Mouse (Mus musculus): Measurements from ENCODE around the gene Psmc3. TPM values are rescaled to one million over a fixed set of nuclear protein-coding genes. Genes with fewer than 3 reads are reported as not detected.
A peak's percentile ranks its signal among the peaks of the same experiment; 100 is the strongest.

Psmc3 gene
- polyA plus RNA-seq, 1 experiment from 2014 or later: 394 TPM

GRCm38 (mm10) chr2:91088987-91089386 is 35.2 kb downstream of the Psmc3 start:
- H3K27me3 ChIP-seq (ENCODE audit: control insufficient read depth, insufficient read depth, low read length): no peaks in the 10 kb centered on the region
- no peaks in the 10 kb centered on the region for H3K9me3 ChIP-seq (ENCODE audit: control insufficient read depth, low read length)
- WGBS: 88% methylated on average over 9 of the region's 9 CpGs
- H3K4me1 ChIP-seq (replicated peaks; ENCODE audit: control insufficient read depth, insufficient read depth, low read length): no peaks in the 10 kb centered on the region
- no peaks in the 10 kb centered on the region for H3K36me3 ChIP-seq (ENCODE audit: control insufficient read depth, insufficient read depth, low read length)
- H3K4me3 ChIP-seq (ENCODE audit: low read depth, low read length): no peak overlapping the region
- no peak overlapping the region for H3K9ac ChIP-seq (ENCODE audit: low read depth, low read length)
- no peak overlapping the region for H3K4me2 ChIP-seq (replicated peaks; ENCODE audit: low read depth, low read length)
- DNase-seq (ENCODE audit: low spot score) (no peak), ATAC-seq (ENCODE audit: low FRiP score) (no peak)
- H3K27ac ChIP-seq (ENCODE audit: low read depth, low read length): no peak overlapping the region

- ATAC-seq (ENCODE audit: low FRiP score): no peak
- WGBS: 78% methylated on average over 6 of the region's 6 CpGs
- Histone ChIP-seq H3K27ac (ENCODE audit: low read depth, low read length) (no peak overlapping the region), H3K9me3 (ENCODE audit: control insufficient read depth, low read length) (no peaks in the 10 kb centered on the region), H3K4me2 (replicated peaks; ENCODE audit: low read depth, low read length) (no peak overlapping the region), H3K9ac (ENCODE audit: low read depth, low read length) (no peak overlapping the region), H3K4me3 (ENCODE audit: low read depth, low read length) (no peak overlapping the region), H3K36me3 (ENCODE audit: control insufficient read depth, insufficient read depth, low read length) (no peaks in the 10 kb centered on the region), H3K27me3 (ENCODE audit: control insufficient read depth, insufficient read depth, low read length) (no peaks in the 10 kb centered on the region), H3K4me1 (replicated peaks; ENCODE audit: control insufficient read depth, insufficient read depth, low read length) (no peaks in the 10 kb centered on the region)
- DNase-seq (ENCODE audit: low spot score): no peak
Observed at GRCm38 (mm10) chr2:91090208-91090607, 36.4 kb downstream of the Psmc3 start.

- H3K9me3 ChIP-seq (ENCODE audit: control insufficient read depth, low read length): no peaks in the 10 kb centered on the region
- no peak overlapping the region for H3K9ac ChIP-seq (ENCODE audit: low read depth, low read length)
- H3K4me3 ChIP-seq (ENCODE audit: low read depth, low read length): no peak overlapping the region
- no peaks in the 10 kb centered on the region for H3K27me3 ChIP-seq (ENCODE audit: control insufficient read depth, insufficient read depth, low read length)
- H3K4me2 ChIP-seq (replicated peaks; ENCODE audit: low read depth, low read length): no peak overlapping the region
- H3K27ac ChIP-seq (ENCODE audit: low read depth, low read length): no peak overlapping the region
- H3K36me3 ChIP-seq (ENCODE audit: control insufficient read depth, insufficient read depth, low read length): no peaks in the 10 kb centered on the region
- no peak for DNase-seq (ENCODE audit: low spot score)
- 79% methylated on average over 6 of the region's 6 CpGs for WGBS
- ATAC-seq (ENCODE audit: low FRiP score): no peak
- no peaks in the 10 kb centered on the region for H3K4me1 ChIP-seq (replicated peaks; ENCODE audit: control insufficient read depth, insufficient read depth, low read length)
Observed at GRCm38 (mm10) chr2:91090827-91091226, 37.0 kb downstream of the Psmc3 start.

GRCm38 (mm10) chr2:91096524-91096923 is 42.7 kb downstream of the Psmc3 start:
- 67% methylated on average over 14 of the region's 14 CpGs for WGBS
- Histone ChIP-seq H3K4me1 (replicated peaks; ENCODE audit: control insufficient read depth, insufficient read depth, low read length) (no peaks in the 10 kb centered on the region), H3K9me3 (ENCODE audit: control insufficient read depth, low read length) (no peaks in the 10 kb centered on the region), H3K27ac (ENCODE audit: low read depth, low read length) (no peak overlapping the region), H3K4me2 (replicated peaks; ENCODE audit: low read depth, low read length) (no peak overlapping the region), H3K4me3 (ENCODE audit: low read depth, low read length) (no peak overlapping the region), H3K36me3 (ENCODE audit: control insufficient read depth, insufficient read depth, low read length) (no peaks in the 10 kb centered on the region), H3K27me3 (ENCODE audit: control insufficient read depth, insufficient read depth, low read length) (no peaks in the 10 kb centered on the region), H3K9ac (ENCODE audit: low read depth, low read length) (no peak overlapping the region)
- DNase-seq (ENCODE audit: low spot score) (no peak), ATAC-seq (ENCODE audit: low FRiP score) (no peak)

- no peak for DNase-seq (ENCODE audit: low spot score)
- Histone ChIP-seq H3K4me3 (ENCODE audit: low read depth, low read length) (no peak overlapping the region), H3K27ac (ENCODE audit: low read depth, low read length) (no peak overlapping the region), H3K4me1 (replicated peaks; ENCODE audit: control insufficient read depth, insufficient read depth, low read length) (no peaks in the 10 kb centered on the region), H3K4me2 (replicated peaks; ENCODE audit: low read depth, low read length) (no peak overlapping the region), H3K9ac (ENCODE audit: low read depth, low read length) (no peak overlapping the region), H3K27me3 (ENCODE audit: control insufficient read depth, insufficient read depth, low read length) (no peaks in the 10 kb centered on the region), H3K9me3 (ENCODE audit: control insufficient read depth, low read length) (no peaks in the 10 kb centered on the region), H3K36me3 (ENCODE audit: control insufficient read depth, insufficient read depth, low read length) (no peaks in the 10 kb centered on the region)
- no peak for ATAC-seq (ENCODE audit: low FRiP score)
- WGBS: 74% methylated on average over 10 of the region's 10 CpGs
Observed at GRCm38 (mm10) chr2:91097015-91097414, 43.2 kb downstream of the Psmc3 start.

GRCm38 (mm10) chr2:91098156-91098555 is 44.3 kb downstream of the Psmc3 start:
- no peaks in the 10 kb centered on the region for H3K27me3 ChIP-seq (ENCODE audit: control insufficient read depth, insufficient read depth, low read length)
- H3K4me1 ChIP-seq (replicated peaks; ENCODE audit: control insufficient read depth, insufficient read depth, low read length): no peaks in the 10 kb centered on the region
- no peak overlapping the region for H3K4me3 ChIP-seq (ENCODE audit: low read depth, low read length)
- ATAC-seq (ENCODE audit: low FRiP score): no peak
- 89% methylated on average over 2 of the region's 2 CpGs for WGBS
- no peaks in the 10 kb centered on the region for H3K36me3 ChIP-seq (ENCODE audit: control insufficient read depth, insufficient read depth, low read length)
- H3K9ac ChIP-seq (ENCODE audit: low read depth, low read length): no peak overlapping the region
- DNase-seq (ENCODE audit: low spot score): no peak
- no peaks in the 10 kb centered on the region for H3K9me3 ChIP-seq (ENCODE audit: control insufficient read depth, low read length)
- H3K4me2 ChIP-seq (replicated peaks; ENCODE audit: low read depth, low read length): no peak overlapping the region
- no peak overlapping the region for H3K27ac ChIP-seq (ENCODE audit: low read depth, low read length)

- peak; percentile 81 for ATAC-seq (ENCODE audit: low FRiP score)
- Histone ChIP-seq H3K4me2 (replicated peaks; ENCODE audit: low read depth, low read length) (no peak overlapping the region), H3K36me3 (ENCODE audit: control insufficient read depth, insufficient read depth, low read length) (no peaks in the 10 kb centered on the region), H3K9me3 (ENCODE audit: control insufficient read depth, low read length) (no peaks in the 10 kb centered on the region), H3K27me3 (ENCODE audit: control insufficient read depth, insufficient read depth, low read length) (no peaks in the 10 kb centered on the region), H3K27ac (ENCODE audit: low read depth, low read length) (no peak overlapping the region), H3K4me3 (ENCODE audit: low read depth, low read length) (no peak overlapping the region), H3K4me1 (replicated peaks; ENCODE audit: control insufficient read depth, insufficient read depth, low read length) (no peaks in the 10 kb centered on the region), H3K9ac (ENCODE audit: low read depth, low read length) (no peak overlapping the region)
- WGBS: 10% methylated on average over 7 of the region's 7 CpGs
- DNase-seq (ENCODE audit: low spot score): peak; percentile 93
Observed at GRCm38 (mm10) chr2:91101124-91101740, 47.4 kb downstream of the Psmc3 start.

- Histone ChIP-seq H3K4me2 (replicated peaks; ENCODE audit: low read depth, low read length) (no peak overlapping the region), H3K9ac (ENCODE audit: low read depth, low read length) (no peak overlapping the region), H3K9me3 (ENCODE audit: control insufficient read depth, low read length) (no peaks in the 10 kb centered on the region), H3K27ac (ENCODE audit: low read depth, low read length) (no peak overlapping the region), H3K36me3 (ENCODE audit: control insufficient read depth, insufficient read depth, low read length) (no peaks in the 10 kb centered on the region), H3K4me3 (ENCODE audit: low read depth, low read length) (no peak overlapping the region), H3K4me1 (replicated peaks; ENCODE audit: control insufficient read depth, insufficient read depth, low read length) (no peaks in the 10 kb centered on the region), H3K27me3 (ENCODE audit: control insufficient read depth, insufficient read depth, low read length) (no peaks in the 10 kb centered on the region)
- WGBS: 83% methylated on average over 3 of the region's 3 CpGs
- ATAC-seq (ENCODE audit: low FRiP score): no peak
- DNase-seq (ENCODE audit: low spot score): no peak
Observed at GRCm38 (mm10) chr2:91108156-91108555, 54.3 kb downstream of the Psmc3 start.

GRCm38 (mm10) chr2:91109241-91109640 is 55.4 kb downstream of the Psmc3 start:
- ATAC-seq (ENCODE audit: low FRiP score) (no peak), DNase-seq (ENCODE audit: low spot score) (no peak)
- H3K4me3 ChIP-seq (ENCODE audit: low read depth, low read length): no peak overlapping the region
- no peaks in the 10 kb centered on the region for H3K9me3 ChIP-seq (ENCODE audit: control insufficient read depth, low read length)
- no peak overlapping the region for H3K4me2 ChIP-seq (replicated peaks; ENCODE audit: low read depth, low read length)
- H3K4me1 ChIP-seq (replicated peaks; ENCODE audit: control insufficient read depth, insufficient read depth, low read length): no peaks in the 10 kb centered on the region
- no peak overlapping the region for H3K27ac ChIP-seq (ENCODE audit: low read depth, low read length)
- no peak overlapping the region for H3K9ac ChIP-seq (ENCODE audit: low read depth, low read length)
- H3K27me3 ChIP-seq (ENCODE audit: control insufficient read depth, insufficient read depth, low read length): no peaks in the 10 kb centered on the region
- 84% methylated on average over 5 of the region's 5 CpGs for WGBS
- H3K36me3 ChIP-seq (ENCODE audit: control insufficient read depth, insufficient read depth, low read length): no peaks in the 10 kb centered on the region

All from hindbrain, embryonic 11.5 days (tissue).